ENCODE assay signal across 17 mouse cellular contexts in the genomic region with DNA sequence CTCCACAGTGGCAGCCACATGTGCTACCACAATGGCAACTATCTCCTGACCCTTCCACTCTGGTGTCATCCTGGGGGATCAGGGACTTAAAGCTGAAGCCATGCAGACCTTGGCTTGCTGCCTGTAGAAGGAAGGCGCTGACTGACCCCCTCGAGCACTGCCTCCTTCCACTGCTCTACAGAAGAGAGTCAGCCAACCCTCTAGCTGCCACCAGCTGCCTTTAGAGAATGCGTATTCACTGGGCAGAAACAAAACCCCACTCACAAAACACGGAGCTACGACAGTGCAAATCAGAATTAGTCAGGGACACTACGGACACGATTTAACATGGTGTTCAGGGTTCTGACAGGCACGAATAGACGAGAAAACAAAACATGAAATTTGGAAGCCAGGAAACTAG.
A peak's percentile ranks its signal among the peaks of the same experiment; 100 is the strongest.
DNase-seq lines count a peak whose midpoint lies in the region; ATAC-seq and TF ChIP-seq lines count a peak whose summit lies in the region.
"Had no signal": no experiment of that assay in that cellular context is flagged by ENCODE, and none has a peak within 500 bp of the region (broad histone marks: within the 10 kb centered on the region; RNA-seq: fewer than 3 reads in every experiment).

No protein-coding gene starts in this region.

- H3K27me3 ChIP-seq in hindbrain, postnatal 0 days (ENCODE audit: insufficient read depth, low read length): no peaks in the 10 kb centered on the region
- H3K27me3 ChIP-seq in hindbrain, embryonic 10.5 days (ENCODE audit: insufficient read depth, poor library complexity, severe bottlenecking): peaks cover 27% of the 10 kb centered on the region
- H3K27me3 ChIP-seq in neural tube, embryonic 12.5 days (replicated peaks): no peaks in the 10 kb centered on the region; the same call in 1 of the 2 replicates
- no peaks in the 10 kb centered on the region for H3K27me3 ChIP-seq in forebrain, embryonic 15.5 days
- H3K27me3 ChIP-seq: embryonic facial prominence, embryonic 13.5 days; intestine, embryonic 15.5 days; Patski had no signal

- peak; percentile 28 for DNase-seq in hindbrain, postnatal 0 days (ENCODE audit: low spot score)
- no peak for DNase-seq in hindbrain, embryonic 10.5 days (ENCODE audit: low spot score)
- DNase-seq in neural tube, embryonic 10.5 days (ENCODE audit: extremely low spot score, low spot score): no peak
- DNase-seq in kidney, adult 11 months: no peak
- no peak for DNase-seq in frontal cortex, postnatal 14 days (ENCODE audit: low spot score in 2 of 2)
- DNase-seq: adrenal gland, postnatal 14 days; cerebellum, adult 18-20 months; cerebellum, adult 9-11 months; cerebellum, postnatal 36 days; gastrocnemius, postnatal 14 days had no signal

- H3K9ac ChIP-seq in hindbrain, postnatal 0 days (replicated peaks; ENCODE audit: low read length): no peak overlapping the region
- H3K9ac ChIP-seq in neural tube, embryonic 12.5 days: no peak overlapping the region
- H3K9ac ChIP-seq in forebrain, embryonic 15.5 days (replicated peaks): no peak overlapping the region
- H3K9ac ChIP-seq: embryonic facial prominence, embryonic 13.5 days; heart, embryonic 12.5 days; intestine, embryonic 15.5 days had no signal

- no peak overlapping the region for H3K4me3 ChIP-seq in hindbrain, postnatal 0 days (ENCODE audit: low read length)
- H3K4me3 ChIP-seq in hindbrain, embryonic 10.5 days: no peak overlapping the region
- no peak overlapping the region for H3K4me3 ChIP-seq in neural tube, embryonic 12.5 days
- no peak overlapping the region for H3K4me3 ChIP-seq in forebrain, embryonic 15.5 days
- H3K4me3 ChIP-seq: embryonic facial prominence, embryonic 13.5 days; heart, embryonic 12.5 days; intestine, embryonic 15.5 days had no signal

- WGBS in hindbrain, postnatal 0 days: 27% methylated on average over 9 of the region's 9 CpGs
- WGBS in hindbrain, embryonic 10.5 days: 57% methylated on average over 9 of the region's 9 CpGs
- WGBS in neural tube, embryonic 12.5 days: 54% methylated on average over 9 of the region's 9 CpGs
- WGBS in forebrain, embryonic 15.5 days: 44% methylated on average over 9 of the region's 9 CpGs

- H3K4me1 ChIP-seq in hindbrain, postnatal 0 days (ENCODE audit: insufficient read depth, low read length): peaks cover 8% of the 10 kb centered on the region; the same call in 1 of the 2 replicates
- peaks cover 34% of the 10 kb centered on the region for H3K4me1 ChIP-seq in hindbrain, embryonic 10.5 days (replicated peaks)
- 0 out of 2 replicates have a peak, but pooled peaks cover 2% of the 10 kb centered on the region for H3K4me1 ChIP-seq in neural tube, embryonic 12.5 days
- H3K4me1 ChIP-seq in forebrain, embryonic 15.5 days: peaks cover 12% of the 10 kb centered on the region; the same call in 1 of the 2 replicates
- H3K4me1 ChIP-seq: embryonic facial prominence, embryonic 13.5 days; heart, embryonic 12.5 days; intestine, embryonic 15.5 days had no signal

- H3K36me3 ChIP-seq in hindbrain, postnatal 0 days (ENCODE audit: insufficient read depth, low read length): no peaks in the 10 kb centered on the region
- no peaks in the 10 kb centered on the region for H3K36me3 ChIP-seq in hindbrain, embryonic 10.5 days
- no peaks in the 10 kb centered on the region for H3K36me3 ChIP-seq in neural tube, embryonic 12.5 days
- no peaks in the 10 kb centered on the region for H3K36me3 ChIP-seq in forebrain, embryonic 15.5 days
- H3K36me3 ChIP-seq: embryonic facial prominence, embryonic 13.5 days; heart, embryonic 12.5 days; intestine, embryonic 15.5 days had no signal

- TF ChIP-seq CTCF in hindbrain, postnatal 0 days (IDR thresholded peaks at IDR 0.05; ENCODE audit: low read depth): no peak

- no peak overlapping the region for H3K4me2 ChIP-seq in hindbrain, postnatal 0 days (ENCODE audit: low read depth, low read length)
- no peak overlapping the region for H3K4me2 ChIP-seq in neural tube, embryonic 12.5 days (replicated peaks)
- no peak overlapping the region for H3K4me2 ChIP-seq in forebrain, embryonic 15.5 days (replicated peaks)
- H3K4me2 ChIP-seq: embryonic facial prominence, embryonic 13.5 days; heart, embryonic 12.5 days; intestine, embryonic 15.5 days had no signal

- H3K9me3 ChIP-seq in hindbrain, postnatal 0 days (ENCODE audit: low read length): no peaks in the 10 kb centered on the region
- H3K9me3 ChIP-seq in hindbrain, embryonic 10.5 days: no peaks in the 10 kb centered on the region
- H3K9me3 ChIP-seq in neural tube, embryonic 12.5 days: no peaks in the 10 kb centered on the region
- H3K9me3 ChIP-seq in forebrain, embryonic 15.5 days: no peaks in the 10 kb centered on the region
- H3K9me3 ChIP-seq: embryonic facial prominence, embryonic 13.5 days; heart, embryonic 12.5 days; intestine, embryonic 15.5 days had no signal

- no peak for ATAC-seq in hindbrain, postnatal 0 days
- peak; percentile 48; the same call in 1 of the 2 replicates for ATAC-seq in neural tube, embryonic 12.5 days (ENCODE audit: low FRiP score, low read depth)
- no peak for ATAC-seq in forebrain, embryonic 15.5 days (replicated peaks)
- ATAC-seq: activated CD4-positive, CD25-positive, alpha-beta regulatory T cell, adult 4 months; intestine, embryonic 15.5 days; Patski had no signal

- H3K27ac ChIP-seq in hindbrain, postnatal 0 days: no peak overlapping the region; the same call in 1 of the 2 replicates
- H3K27ac ChIP-seq in hindbrain, embryonic 10.5 days: no peak overlapping the region
- H3K27ac ChIP-seq in neural tube, embryonic 12.5 days: no peak overlapping the region
- peak overlapping the region; percentile 12; the same call in 1 of the 2 replicates for H3K27ac ChIP-seq in forebrain, embryonic 15.5 days (replicated peaks)
- H3K27ac ChIP-seq: embryonic facial prominence, embryonic 13.5 days; intestine, embryonic 15.5 days had no signal
